Mouse (Mus musculus) liver, postnatal 0 days (tissue): ENCODE measurements around the gene C530008M17Rik.

ENCODE experiments used
- CTCF ChIP-seq: sonication (generic); IDR thresholded peaks from 2 replicates; pipeline ENCODE4 v1.5.1; 2016; ENCODE audit warnings: antibody characterized with exemption, low read depth
- EP300 ChIP-seq: IDR thresholded peaks from 2 replicates; pipeline ENCODE4 v1.6.1; 2016; ENCODE audit warnings: antibody characterized with exemption, low read depth, mild to moderate bottlenecking

- no peak for TF ChIP-seq CTCF
- no peak for TF ChIP-seq EP300
These were observed 49.2 kb downstream of the C530008M17Rik start for GRCm38 (mm10) chr5:76705307-76706173.
